Mouse (Mus musculus) layer of hippocampus, adult 11-12 months (tissue): Measurements from ENCODE around the gene Hsdl2.
A peak's percentile ranks its signal among the peaks of the same experiment; 100 is the strongest.
"Not testable (repeated sequence)": the region's sequence is repeated elsewhere in the genome, so short reads cannot be mapped to it uniquely, and the experiment has no call there.

Source experiments
- DNase-seq: peaks from one replicate; pipeline ENCODE4 v3.0.0; 2022; ENCODE audit warnings: low spot score

Hsdl2 gene

DNA sequence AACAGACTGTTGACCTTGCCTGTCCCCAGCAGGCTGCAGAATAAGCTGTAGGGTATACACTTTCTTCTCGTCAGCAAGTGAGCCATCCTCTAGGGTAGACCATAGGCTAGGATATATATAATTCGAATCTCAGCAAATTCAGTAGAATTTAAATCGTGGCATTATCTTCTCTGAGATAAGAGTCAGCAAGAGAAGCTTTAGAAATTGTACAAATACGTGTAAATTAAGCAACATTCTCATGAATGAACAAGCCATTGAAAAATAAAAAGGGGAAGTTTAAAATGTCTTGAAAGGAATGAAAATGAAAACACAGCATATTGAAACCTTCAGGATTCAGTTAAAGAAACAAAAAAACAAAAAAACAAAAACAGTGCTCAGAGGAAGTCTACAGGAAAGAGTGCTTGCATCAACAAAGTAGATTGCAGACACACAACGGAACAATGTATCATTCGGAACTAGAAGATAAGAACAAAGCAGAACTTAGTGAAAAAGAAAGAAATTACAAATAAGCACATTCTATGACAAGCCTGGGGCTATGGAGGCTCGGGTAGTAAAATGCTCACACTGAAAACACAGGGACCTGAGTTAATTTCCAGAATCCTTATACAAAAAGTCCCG, 15.7 kb upstream of the Hsdl2 start:
- no peak for DNase-seq

DNA sequence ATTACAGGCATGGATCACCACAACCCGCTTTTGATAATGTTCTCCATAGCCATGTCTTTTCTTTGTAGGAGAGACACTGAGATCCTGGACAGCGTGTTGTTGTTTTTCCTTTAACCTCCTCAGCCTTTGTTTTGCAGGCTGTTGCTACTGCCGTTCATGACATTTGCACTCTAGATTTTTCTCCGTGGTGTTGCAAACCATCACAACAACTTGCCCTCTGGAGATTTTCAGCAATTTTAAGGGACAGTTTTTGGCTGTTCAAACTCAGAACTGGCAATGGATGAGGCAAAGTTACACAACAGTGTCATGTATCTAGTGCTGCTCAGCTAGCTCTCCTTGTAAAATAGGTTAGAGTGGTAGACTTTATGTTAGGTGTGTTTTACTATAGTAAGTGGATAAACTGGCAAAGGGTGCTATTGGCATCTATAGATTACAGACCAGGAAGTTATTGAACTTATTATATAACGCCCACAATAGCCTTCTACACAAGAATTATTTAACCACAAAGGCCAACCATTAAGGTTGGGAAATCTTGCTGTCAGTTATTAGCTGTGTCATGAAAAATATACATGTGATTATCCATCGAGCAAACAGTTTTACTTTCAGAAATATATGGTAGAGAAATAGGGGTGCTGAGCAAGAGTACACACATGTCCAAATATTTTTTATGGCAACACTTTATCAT, 13.6 kb upstream of the Hsdl2 start:
- DNase-seq, result no peak

DNA sequence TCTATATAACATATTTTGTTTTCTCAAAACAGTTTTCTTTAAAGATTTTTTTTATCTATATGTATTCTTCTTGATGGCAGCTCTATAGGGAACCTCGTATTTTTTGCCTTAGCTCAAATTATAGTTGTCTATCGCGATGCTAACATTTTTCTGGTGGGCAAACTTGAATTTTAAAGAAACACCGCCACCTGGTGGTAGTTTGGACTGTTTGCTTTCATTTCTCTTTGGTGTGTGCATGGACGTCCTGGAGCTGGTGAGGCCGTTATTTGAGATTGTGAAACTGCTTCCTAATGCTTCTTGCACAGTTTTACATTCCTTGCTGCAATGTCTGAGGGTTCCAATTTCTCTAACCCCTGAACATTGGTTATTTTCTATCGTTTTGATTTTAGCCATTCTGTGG, 11.8 kb upstream of the Hsdl2 start:
- peak; percentile 87 for DNase-seq

DNA sequence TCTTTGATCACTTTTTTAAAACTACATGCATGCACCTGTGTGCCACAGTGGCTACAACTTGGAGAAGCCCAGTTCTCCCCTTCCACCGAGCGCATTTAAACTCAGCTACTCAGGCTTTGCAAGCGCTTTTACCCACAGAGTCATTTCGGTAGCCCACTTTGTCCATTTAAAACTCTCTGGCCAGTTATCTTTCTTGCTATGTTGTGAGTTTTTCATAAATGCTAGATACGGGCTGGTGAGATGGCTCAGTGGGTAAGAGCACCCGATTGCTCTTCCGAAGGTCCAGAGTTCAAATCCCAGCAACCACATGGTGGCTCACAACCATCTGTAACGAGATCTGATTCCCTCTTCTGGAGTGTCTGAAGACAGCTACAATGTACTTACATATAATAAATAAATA, 10.8 kb upstream of the Hsdl2 start:
- DNase-seq, result not testable (repeated sequence)

DNA sequence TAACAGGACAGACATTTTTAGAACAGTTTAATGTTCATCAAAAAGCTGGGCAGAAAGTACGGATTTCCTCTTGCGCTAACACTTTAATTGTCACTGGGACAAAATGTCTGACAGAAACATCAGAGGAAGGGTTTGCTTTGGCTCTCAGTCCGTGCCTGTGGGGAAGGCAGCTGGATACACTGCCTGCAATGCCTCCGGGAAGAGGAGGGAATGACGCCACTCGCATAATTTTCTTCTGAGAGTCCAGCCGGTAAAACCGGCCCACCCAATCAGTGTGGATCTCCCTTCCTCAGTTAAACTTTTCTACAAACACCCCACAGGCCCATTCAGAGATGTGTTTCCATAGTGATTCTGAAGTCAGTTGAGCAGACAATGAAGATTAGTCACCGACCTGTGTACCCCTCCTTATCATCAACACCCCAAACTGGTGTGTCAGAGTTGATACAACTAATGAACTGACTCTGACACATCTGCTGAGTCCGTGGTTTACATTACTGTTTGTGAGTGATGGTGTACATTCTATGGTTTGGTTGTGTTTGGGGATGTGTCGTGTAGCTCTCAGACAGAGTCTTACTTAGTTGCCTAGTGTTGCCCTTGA, 8.7 kb upstream of the Hsdl2 start:
- DNase-seq, result no peak

DNA sequence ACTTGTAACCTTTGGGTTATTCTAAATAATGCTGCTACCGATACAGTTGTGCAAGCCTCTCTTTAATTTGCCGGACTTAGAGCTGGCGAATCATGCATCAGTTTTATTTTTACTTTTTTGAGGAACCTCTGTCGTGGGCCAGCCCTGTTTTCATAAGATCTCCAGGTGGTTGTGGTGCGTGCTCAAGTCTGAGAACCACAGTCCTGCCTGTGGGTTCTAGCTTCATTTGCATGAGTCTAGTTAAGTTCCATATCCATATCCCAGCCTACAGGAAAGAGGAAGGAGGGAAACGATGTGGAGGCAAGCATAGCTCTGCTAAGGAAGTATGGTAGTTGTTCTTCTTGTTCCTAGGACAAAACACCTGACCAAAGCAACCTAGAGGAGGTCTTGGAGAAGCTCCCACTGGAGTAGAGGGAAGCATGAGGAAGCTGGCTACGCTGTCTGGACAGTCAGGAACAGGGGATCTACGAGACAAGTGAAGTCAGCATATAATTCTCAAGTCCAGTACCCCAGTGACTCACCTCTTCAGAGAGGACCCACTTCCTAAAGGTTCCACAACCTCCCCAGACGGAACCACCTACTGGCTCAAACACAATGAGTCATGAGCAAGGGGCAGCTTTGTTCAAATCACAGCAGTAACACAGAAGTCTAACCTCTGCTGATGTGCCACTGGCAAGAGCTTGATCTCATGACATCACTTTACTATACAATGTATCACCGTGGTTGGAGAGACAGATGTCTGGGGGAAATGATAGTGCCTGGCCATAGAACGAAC, 6.0 kb upstream of the Hsdl2 start:
- DNase-seq, result no peak

DNA sequence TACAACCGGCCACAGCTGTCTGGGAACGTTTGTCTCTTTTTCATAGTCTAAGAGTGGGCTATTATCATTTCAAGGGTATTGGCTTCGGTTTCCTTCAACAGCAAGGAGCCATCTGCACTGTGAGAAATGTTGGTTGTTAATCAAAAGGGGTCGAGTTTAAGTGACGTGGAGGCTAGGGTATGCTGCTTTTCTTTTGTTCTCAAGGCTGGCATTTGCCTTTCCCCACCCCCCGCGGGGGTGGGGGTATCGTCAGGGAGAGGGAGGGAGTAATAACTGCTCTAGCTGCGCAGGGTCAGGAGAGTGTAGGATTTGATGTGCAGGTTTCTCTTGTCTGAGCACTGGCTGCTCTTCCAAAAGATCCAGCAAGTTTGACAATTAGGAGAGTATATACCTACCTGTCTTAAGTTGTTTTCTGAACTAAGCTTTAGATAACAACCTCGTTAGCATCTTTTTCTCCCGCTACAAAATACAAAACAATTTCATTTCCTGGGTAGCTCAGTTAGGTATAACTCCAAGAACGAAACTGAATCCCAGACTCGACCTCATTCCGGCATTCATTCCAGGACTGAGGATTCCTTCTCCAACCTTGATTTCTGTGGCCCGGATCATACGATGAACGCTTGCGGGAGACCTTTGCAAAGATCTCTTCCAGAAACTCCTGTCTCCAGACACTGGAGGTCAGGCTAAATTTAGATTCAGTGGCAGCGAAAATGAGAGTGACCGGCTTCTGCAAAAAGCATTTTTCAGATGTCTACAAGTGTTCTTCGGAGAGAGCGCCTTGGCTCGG, 675 bp upstream of the Hsdl2 start:
- DNase-seq, result peak; percentile 28

DNA sequence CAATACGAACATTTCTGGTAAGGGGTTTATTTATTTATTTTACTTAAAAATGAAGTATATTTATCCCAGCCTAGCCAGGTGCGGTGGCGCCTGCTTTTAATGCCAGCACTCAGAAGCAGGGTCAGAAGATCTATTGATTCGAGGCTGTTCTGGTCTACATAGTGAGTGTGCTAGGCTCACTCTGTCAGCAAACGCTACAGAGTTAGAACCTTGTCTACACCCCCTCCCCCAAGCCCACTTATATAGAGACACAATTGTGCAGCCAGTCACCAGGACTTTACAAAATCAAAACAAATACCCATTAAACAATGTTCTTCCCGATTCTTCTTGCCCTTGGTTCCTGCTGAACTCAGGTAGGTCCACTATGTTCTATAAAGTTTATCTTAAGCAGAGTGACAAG, 823 bp downstream of the Hsdl2 start:
- DNase-seq, result no peak

DNA sequence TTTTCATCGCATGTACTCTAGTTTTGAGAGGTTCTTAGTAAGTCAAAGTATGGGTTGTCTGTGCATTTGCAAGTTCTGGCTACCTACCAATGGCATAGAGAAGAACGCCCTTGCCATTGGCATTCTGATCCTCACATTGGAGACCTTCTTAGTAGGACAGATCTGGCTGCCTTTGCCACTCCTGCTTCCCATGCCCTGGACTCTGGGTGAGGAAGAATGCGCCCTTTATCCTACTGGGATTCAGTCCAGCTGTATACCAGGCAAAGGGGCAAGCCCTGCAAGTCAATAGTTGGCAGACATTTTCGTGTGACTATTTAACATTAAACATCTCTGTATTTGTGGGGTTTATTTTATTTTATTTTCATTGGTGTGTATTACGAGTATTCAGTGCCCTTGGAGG, 3.7 kb downstream of the Hsdl2 start:
- DNase-seq, result no peak

DNA sequence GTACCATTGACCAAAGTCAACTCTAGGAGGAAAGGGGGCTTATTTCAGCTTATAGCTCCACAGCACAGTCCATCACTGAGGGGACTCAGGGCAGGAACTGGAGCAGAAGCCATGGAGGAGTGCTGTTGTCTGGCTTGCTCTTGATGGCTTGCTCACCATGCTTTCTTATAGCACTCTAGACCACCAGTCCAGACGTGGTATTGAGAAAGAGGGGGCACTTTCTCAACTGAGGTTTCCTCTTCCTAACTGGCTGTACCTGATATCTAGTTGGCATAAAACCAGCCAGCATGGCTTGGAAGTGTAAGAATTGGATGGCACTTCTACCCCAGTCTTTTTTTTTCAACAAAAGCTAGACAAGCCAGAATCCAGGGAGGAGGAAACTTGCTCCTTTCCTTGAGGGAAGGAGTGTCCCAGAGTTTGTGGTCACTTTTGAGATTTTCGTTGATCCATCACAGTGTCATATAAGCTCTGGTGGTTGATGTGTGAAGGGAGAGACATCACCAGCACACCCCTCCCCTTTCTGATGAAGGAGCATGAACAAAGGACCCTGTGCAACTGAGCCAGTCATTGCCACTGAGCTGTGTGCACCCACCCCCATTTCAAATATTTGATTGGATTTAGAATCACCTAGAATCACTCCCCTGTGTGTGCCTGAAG, 6.0 kb downstream of the Hsdl2 start:
- DNase-seq, result no peak

DNA sequence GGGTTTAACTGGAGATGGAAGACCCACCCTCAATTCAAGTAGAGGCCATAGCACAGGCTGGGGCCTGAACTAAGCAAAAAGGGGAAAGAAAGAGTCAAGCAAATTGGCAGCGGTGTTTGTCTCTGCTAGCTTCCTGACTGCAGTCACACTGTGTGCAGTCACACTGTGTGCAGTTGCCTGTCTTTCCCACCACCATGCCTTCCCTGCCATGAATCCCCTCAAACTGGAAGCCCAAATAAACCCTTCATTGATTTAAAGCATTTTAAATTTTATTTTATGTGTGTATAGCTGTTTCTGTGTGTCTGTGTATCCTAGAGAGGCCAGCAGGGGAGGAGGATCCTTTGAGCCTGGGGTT, 6.5 kb downstream of the Hsdl2 start:
- no peak for DNase-seq

DNA sequence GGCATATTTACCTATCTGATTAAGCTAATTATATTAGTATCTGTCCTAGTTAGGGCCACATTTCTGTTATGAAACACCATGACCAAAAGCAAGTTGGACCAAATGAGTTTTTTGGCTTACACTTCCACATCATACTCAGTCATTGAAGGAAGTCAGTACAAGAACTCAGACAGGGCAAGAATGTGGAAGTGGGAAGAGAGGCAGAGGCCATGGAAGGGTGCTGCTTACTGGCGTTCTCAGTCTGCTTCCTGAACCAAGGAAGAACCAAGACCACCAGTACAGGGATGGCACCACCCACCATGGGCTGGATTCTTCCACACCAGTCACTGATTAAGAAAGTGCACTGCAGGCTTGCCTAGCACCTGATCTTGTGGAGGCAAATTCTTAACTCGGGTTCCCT, 13.3 kb downstream of the Hsdl2 start:
- DNase-seq, result no peak

DNA sequence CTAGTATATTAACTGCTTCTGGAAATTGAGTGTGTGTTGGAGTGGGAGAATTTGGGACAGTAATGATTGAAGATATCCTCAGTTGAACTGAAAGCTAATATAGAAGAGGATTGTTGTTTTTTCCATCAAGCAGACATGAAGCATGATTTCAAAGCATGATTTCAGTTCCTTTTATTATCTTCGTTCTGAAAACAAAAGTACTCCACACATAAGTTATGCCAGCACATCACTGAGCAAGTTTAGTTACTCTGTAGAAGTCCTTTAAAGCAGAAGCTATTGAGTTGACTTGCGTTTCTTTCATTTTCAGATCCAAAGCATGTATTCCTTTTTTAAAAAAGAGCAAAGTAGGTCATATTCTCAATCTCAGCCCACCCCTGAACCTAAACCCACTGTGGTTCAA, 15.2 kb downstream of the Hsdl2 start:
- DNase-seq, result no peak

DNA sequence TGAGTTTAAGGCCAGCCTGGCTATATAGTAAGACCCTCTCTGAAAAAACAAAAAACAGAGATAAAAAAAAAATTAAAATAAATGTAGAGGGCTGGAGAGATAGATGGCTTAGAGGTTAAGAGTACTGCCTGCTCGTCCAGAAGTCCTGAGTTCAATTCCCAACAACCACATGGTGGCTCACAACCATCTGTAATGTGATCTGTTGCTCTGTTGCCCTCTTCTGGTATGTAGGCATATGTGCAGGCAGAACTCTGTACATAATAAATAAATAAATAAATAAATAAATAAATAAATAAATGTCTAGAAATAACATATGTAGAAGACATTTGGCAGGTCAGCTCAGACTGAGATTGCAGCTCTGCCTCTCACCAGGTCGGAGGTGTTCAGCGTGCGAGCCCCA, 21.3 kb downstream of the Hsdl2 start:
- no peak for DNase-seq

DNA sequence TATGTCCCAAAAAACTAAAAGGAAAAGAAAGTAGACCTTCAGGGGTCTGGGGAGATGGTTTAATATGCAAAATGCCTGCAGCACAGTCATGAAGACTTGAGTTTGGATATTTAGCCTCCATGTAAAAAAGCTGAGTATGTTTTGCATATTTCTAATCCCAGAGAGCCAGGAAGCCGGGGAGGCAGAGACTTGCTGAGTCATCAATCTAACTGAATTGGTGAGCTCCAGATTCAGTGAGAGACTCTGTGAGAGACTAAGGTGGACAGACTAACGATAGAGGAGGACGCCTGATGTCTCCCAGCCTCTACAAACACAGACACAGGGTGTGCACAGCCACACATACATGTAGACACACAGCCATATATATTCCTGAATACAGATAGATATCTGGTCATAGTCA, 23.5 kb downstream of the Hsdl2 start:
- no peak for DNase-seq

DNA sequence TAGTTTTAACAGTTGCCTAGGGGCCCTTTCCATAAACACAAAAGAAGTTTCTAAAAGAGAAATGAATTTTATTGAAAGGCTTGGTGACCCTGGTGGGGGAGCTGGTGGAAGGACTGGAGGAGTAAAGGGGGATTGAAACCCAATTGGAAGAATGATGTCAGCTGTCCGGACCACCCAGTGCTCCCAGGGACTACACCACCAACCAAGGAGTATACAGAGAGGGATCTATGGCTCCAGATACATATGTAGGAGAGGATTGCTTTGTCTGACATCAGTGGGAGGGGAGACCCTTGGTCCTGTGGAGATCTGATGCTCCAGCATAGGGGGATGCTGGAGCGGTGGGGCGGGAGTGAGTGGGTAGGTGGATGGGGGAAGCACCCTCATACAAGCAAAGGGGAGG, 24.1 kb downstream of the Hsdl2 start:
- DNase-seq, result no peak

DNA sequence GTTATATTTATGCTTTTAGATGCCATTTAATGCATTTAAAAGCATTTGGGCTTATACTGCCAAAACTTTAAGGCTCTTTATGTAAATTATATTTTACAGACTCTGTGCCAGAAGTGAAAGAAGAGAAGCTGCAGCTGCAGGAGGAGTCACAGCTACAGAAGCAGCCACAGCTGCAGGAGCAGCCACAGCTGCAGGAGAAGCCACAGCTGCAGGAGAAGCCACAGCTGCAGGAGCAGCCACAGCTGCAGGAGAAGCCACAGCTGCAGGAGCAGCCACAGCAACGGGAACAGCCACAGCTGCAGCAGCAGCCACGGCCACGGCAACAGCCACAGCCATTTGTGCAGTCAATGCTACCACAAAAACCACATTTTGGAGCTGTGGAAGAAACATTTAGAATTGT, 29.0 kb downstream of the Hsdl2 start:
- no peak for DNase-seq

DNA sequence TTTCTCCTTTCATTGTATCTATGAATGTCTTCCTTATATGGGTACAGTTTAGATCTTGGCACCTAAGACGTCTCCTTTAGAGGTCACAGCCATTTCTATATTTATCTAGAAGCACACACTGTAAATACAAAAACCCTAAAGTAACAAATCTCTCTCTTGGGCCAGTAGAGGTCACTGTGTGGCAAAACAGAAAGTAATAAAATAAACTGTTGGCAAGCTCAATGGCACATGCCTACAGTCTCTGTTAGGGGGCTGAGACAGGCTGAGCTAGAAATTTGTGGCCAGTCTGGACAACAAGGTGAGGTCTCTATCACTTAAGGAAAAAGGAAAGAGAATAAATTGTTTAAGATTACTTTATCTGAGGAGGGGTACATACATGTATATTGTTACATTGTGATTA, 33.6 kb downstream of the Hsdl2 start:
- DNase-seq, result no peak

DNA sequence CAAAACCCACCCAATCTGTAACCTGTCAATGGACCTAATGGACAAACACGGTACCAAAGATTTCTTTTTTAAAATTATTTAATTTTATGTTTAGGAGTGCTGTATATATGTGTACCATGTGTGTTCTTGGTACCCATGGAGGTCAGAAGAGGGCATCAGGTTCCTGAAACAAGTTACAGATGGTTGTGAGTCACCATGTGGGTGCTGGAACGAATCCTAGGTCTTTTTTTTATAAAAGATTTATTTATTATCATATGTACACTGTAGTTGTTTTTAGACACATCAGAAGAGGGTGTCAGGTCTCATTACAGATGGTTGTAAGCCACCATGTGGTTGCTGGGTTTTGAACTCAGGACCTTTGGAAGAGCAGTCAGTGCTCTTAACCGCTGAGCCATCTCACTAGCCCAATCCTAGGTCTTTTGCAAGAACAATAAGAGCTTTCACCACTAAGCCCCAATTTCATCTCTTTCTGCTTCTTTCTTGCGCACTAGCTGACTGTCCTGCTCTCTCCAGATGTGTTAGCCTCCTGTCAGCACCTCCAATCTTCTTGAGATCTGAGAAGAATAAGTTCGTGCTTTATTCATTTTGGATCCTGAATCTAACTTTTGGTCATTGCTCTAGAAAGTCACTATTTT, 38.4 kb downstream of the Hsdl2 start:
- DNase-seq, result no peak

DNA sequence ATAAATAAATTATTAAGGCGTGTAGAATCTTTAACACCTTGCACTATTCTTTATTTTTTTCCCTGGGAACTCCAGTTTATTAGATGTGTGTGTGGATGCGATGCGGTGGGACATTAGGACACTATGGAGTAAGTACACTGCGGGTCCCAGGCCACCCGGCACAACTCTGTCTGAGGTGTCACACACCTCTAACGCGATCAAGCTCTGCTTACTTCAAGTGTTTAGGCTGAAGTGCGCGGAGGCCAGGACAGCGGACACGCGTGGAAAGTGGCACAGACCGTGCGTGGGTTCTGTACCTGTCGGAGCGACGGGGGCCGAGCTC, 44.3 kb downstream of the Hsdl2 start:
- no peak for DNase-seq
